Mouse (Mus musculus): ENCODE data around the gene Kif1c. TPM values are rescaled to one million over a fixed set of nuclear protein-coding genes. Genes with fewer than 3 reads are reported as not detected.

Gene Kif1c
- total and polyA plus RNA-seq, 3 experiments: 19.8 to 21.7 TPM; not detected in 1

- peak overlapping the region; percentile 99 for H3K27ac ChIP-seq (ENCODE audit: control insufficient read depth, low read depth, low read length)
- no peaks in the 10 kb centered on the region for H3K9me3 ChIP-seq (replicated peaks; ENCODE audit: insufficient read depth, low read length)
- peak overlapping the region; percentile 88; the same call in 1 of the 2 replicates for H3K9ac ChIP-seq (ENCODE audit: control insufficient read depth, low read depth, low read length, poor library complexity, severe bottlenecking)
- peaks cover 2 to 18% of the 10 kb centered on the region in 2 experiments for H3K4me1 ChIP-seq (ENCODE audit: control insufficient read depth in 1 of 2, insufficient read depth in 2 of 2, low read length in 2 of 2)
- H3K27me3 ChIP-seq (ENCODE audit: control insufficient read depth in 1 of 2, insufficient read depth in 2 of 2, low read length in 2 of 2): no peaks in the 10 kb centered on the region
- H3K4me3 ChIP-seq (ENCODE audit: control insufficient read depth in 1 of 2, insufficient read depth in 1 of 2, low read depth in 2 of 2, low read length in 2 of 2): no peak overlapping the region
- DNase-seq (ENCODE audit: low read depth, low spot score): no peak
- H3K36me3 ChIP-seq (ENCODE audit: control insufficient read depth in 1 of 2, insufficient read depth in 2 of 2, low read length in 2 of 2): peaks cover 3 to 13% of the 10 kb centered on the region in 2 experiments
- TF ChIP-seq NELFE (IDR thresholded peaks at IDR 0.05; ENCODE audit: low read depth, low read length) (0 out of 2 replicates have a peak, but pooled peaks have one; percentile 5), MAZ (IDR thresholded peaks at IDR 0.05; ENCODE audit: low read depth, low read length) (no peak)
- peaks cover 35% of the 10 kb centered on the region for H3K79me2 ChIP-seq (ENCODE audit: control insufficient read depth, insufficient read depth, low read length, poor library complexity)
Measured at GRCm38 (mm10) chr11:70657573-70657972, 42.8 kb upstream of the Kif1c start.

GRCm38 (mm10) chr11:70657991-70658390 is 42.4 kb upstream of the Kif1c start:
- H3K27ac ChIP-seq (ENCODE audit: control insufficient read depth, low read depth, low read length): no peak overlapping the region
- no peak for TF ChIP-seq HCFC1 (IDR thresholded peaks at IDR 0.05; ENCODE audit: low read depth, low read length)
- no peak for TF ChIP-seq CHD2 (IDR thresholded peaks at IDR 0.05; ENCODE audit: low read length)
- no peak for TF ChIP-seq ELF1 (IDR thresholded peaks at IDR 0.05; ENCODE audit: low read depth, low read length)
- TF ChIP-seq EP300 (IDR thresholded peaks at IDR 0.05; ENCODE audit: low read depth in 1 of 2, low read length in 2 of 2): no peak
- TF ChIP-seq JUND (IDR thresholded peaks at IDR 0.05; ENCODE audit: low read depth, low read length): no peak
- no peak for TF ChIP-seq CHD1 (IDR thresholded peaks at IDR 0.05; ENCODE audit: low read depth, low read length)
- TF ChIP-seq POLR2AphosphoS2 (IDR thresholded peaks at IDR 0.05; ENCODE audit: low read length): no peak
- no peak for TF ChIP-seq NRF1 (IDR thresholded peaks at IDR 0.05; ENCODE audit: insufficient read depth, low read depth, low read length, poor library complexity, severe bottlenecking)
- TF ChIP-seq MYC (IDR thresholded peaks at IDR 0.05; ENCODE audit: low read depth, low read length): no peak
- TF ChIP-seq CTCF (IDR thresholded peaks at IDR 0.05 in 2 of 3, conservative IDR thresholded peaks at IDR 0.05 in 1 of 3; ENCODE audit: control insufficient read depth in 1 of 3, insufficient read depth in 1 of 3, low read depth in 2 of 3, low read length in 3 of 3, poor library complexity in 1 of 3, severe bottlenecking in 1 of 3): no peak
- TF ChIP-seq MEF2A (IDR thresholded peaks at IDR 0.05; ENCODE audit: extremely low read depth, insufficient replicate concordance, low read depth, low read length, poor library complexity, severe bottlenecking): no peak
- TF ChIP-seq E2F4 (IDR thresholded peaks at IDR 0.05; ENCODE audit: borderline replicate concordance, low read depth, low read length): no peak
- no peak for TF ChIP-seq UBTF (IDR thresholded peaks at IDR 0.05; ENCODE audit: borderline replicate concordance, insufficient read depth, low read depth, low read length)
- TF ChIP-seq ZC3H11A (IDR thresholded peaks at IDR 0.05; ENCODE audit: low read depth, low read length): no peak
- TF ChIP-seq GATA1 (IDR thresholded peaks at IDR 0.05; ENCODE audit: low read depth, low read length): no peak
- no peak for TF ChIP-seq NELFE (IDR thresholded peaks at IDR 0.05; ENCODE audit: low read depth, low read length)
- TF ChIP-seq RCOR1 (IDR thresholded peaks at IDR 0.05; ENCODE audit: low read depth, low read length): no peak
- no peak for TF ChIP-seq TBP (IDR thresholded peaks at IDR 0.05; ENCODE audit: low read depth, low read length)

More at GRCm38 (mm10) chr11:70657991-70658390, 42.4 kb upstream of the Kif1c start:
- DNase-seq (ENCODE audit: low read depth, low spot score): no peak
- Histone ChIP-seq H3K9me3 (replicated peaks; ENCODE audit: insufficient read depth, low read length) (no peaks in the 10 kb centered on the region), H3K9ac (ENCODE audit: control insufficient read depth, low read depth, low read length, poor library complexity, severe bottlenecking) (no peak overlapping the region), H3K27me3 (ENCODE audit: control insufficient read depth in 1 of 2, insufficient read depth in 2 of 2, low read length in 2 of 2) (no peaks in the 10 kb centered on the region), H3K4me3 (ENCODE audit: control insufficient read depth in 1 of 2, insufficient read depth in 1 of 2, low read depth in 2 of 2, low read length in 2 of 2) (no peak overlapping the region), H3K36me3 (ENCODE audit: control insufficient read depth in 1 of 2, insufficient read depth in 2 of 2, low read length in 2 of 2) (peaks cover 3 to 8% of the 10 kb centered on the region in 2 experiments), H3K4me1 (ENCODE audit: control insufficient read depth in 1 of 2, insufficient read depth in 2 of 2, low read length in 2 of 2) (peaks cover 2 to 14% of the 10 kb centered on the region in 2 experiments), H3K79me2 (ENCODE audit: control insufficient read depth, insufficient read depth, low read length, poor library complexity) (peaks cover 31% of the 10 kb centered on the region)
